Mouse (Mus musculus) left cerebral cortex, adult 6 months (tissue): ENCODE measurements around the gene Gm17175. TPM values are rescaled to one million over a fixed set of nuclear protein-coding genes. Genes with fewer than 3 reads are reported as not detected.

Experiments
- long read RNA-seq, 2 experiments: library from polyadenylated mRNA; unstranded; transcript quantifications; one replicate each; pipeline ENCODE4 v2.0.0; 2019 to 2020
- polyA plus RNA-seq: library from polyadenylated mRNA; unstranded; fragments of <200 nt; fragmentation: Nextera tagmentation; gene quantifications from 2 replicates; pipeline ENCODE4 v1.2.3, GENCODE M21; 2021

The Gm17175 gene
- not detected in 2 replicates for polyA plus RNA-seq
- long read RNA-seq, experiment 1, result 0 reads
- long read RNA-seq, experiment 2, result 0 reads

GRCm38 (mm10) chr14:51573963-51574362 lies at the start of gene Gm17175:
Gene Gm17175 (minus strand): TSS chr14:51574063.

GRCm38 (mm10) chr14:51611210-51611609 lies 37.3 kb upstream of the Gm17175 start, which contains the start of gene Gm17078:
Gene Gm17078 (minus strand): TSS chr14:51611310.

DNA sequence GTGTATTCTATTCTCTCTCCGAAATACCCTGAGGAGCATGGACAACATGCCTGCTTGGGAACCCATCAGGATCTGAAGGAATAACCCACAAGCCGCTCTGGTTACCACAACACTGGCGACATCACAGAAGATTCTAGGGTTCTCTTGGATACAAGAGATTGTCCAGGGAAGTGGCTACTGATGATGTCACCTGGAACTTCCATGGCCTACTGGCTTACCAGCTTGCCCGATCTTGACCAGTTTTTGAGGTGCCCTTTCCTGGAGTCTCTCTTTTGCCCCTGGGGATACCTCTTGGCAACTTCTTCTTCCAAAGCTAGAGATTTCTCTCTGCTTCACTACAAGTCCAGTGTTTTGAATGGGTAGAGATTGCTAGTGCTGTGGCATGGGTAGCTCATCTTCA lies 18.2 kb upstream of the Gm17175 start, which contains the start of gene Gm17174:
TSS of gene Gm17174 (minus strand) at position 101 of the 400 bp plus-strand sequence.

DNA sequence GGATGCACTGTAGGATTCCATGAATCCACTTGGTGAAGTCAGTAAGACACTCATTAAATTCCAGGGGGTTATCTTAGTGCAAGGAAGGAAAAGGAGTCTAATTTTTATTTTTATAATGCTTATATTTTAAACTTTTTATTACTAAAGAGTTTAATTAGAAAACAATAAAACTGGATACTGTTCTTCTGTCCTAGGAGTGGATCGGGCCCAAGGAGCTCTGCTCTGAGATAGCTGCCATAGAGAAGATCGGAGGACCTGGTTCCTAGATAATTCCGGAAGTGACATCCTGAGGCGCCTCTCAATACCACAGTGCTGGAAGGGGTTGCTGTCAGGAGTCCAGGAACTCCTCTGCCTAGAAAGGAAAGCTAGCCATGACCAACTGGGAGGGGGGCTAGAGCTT lies 21.4 kb downstream of the Gm17175 start, which contains the start of gene Gm5622:
TSS of gene Gm5622 (plus strand) at position 301 of the 400 bp plus-strand sequence.

Other genes starting within 250 kb of the Gm17175 start
- gene Gm7247, start 212.3 kb downstream of the Gm17175 start, polyA plus RNA-seq, result not detected in 2 replicates
- gene Vmn2r88, start 163.2 kb downstream of the Gm17175 start, polyA plus RNA-seq, result not detected in 2 replicates
- not detected in 2 replicates for gene Vmn2r89, start 122.2 kb downstream of the Gm17175 start, polyA plus RNA-seq
- not detected in 2 replicates for gene Gm5622, start 21.3 kb downstream of the Gm17175 start, polyA plus RNA-seq
- not detected in 2 replicates for gene Gm17174, start 18.1 kb upstream of the Gm17175 start, polyA plus RNA-seq
- gene Gm17078, start 37.2 kb upstream of the Gm17175 start, polyA plus RNA-seq, result not detected in 2 replicates
- gene Gm4181, start 61.6 kb upstream of the Gm17175 start, polyA plus RNA-seq, result not detected in 2 replicates
- gene Gm17079, start 121.4 kb upstream of the Gm17175 start, polyA plus RNA-seq, result not detected in 2 replicates
- gene Gm5800, start 143.1 kb upstream of the Gm17175 start, polyA plus RNA-seq, result not detected in 2 replicates
- not detected in 2 replicates for gene Ang4, start 199.5 kb upstream of the Gm17175 start, polyA plus RNA-seq
- not detected in 2 replicates for gene AY358078, start 226.0 kb upstream of the Gm17175 start, polyA plus RNA-seq